Mouse (Mus musculus): ENCODE measurements around the gene Derl3. TPM values are rescaled to one million over a fixed set of nuclear protein-coding genes. Genes with fewer than 3 reads are reported as not detected.

The Derl3 gene
- total RNA-seq, 2 experiments from 2014 or later = 1.5 to 3.0 TPM

DNA sequence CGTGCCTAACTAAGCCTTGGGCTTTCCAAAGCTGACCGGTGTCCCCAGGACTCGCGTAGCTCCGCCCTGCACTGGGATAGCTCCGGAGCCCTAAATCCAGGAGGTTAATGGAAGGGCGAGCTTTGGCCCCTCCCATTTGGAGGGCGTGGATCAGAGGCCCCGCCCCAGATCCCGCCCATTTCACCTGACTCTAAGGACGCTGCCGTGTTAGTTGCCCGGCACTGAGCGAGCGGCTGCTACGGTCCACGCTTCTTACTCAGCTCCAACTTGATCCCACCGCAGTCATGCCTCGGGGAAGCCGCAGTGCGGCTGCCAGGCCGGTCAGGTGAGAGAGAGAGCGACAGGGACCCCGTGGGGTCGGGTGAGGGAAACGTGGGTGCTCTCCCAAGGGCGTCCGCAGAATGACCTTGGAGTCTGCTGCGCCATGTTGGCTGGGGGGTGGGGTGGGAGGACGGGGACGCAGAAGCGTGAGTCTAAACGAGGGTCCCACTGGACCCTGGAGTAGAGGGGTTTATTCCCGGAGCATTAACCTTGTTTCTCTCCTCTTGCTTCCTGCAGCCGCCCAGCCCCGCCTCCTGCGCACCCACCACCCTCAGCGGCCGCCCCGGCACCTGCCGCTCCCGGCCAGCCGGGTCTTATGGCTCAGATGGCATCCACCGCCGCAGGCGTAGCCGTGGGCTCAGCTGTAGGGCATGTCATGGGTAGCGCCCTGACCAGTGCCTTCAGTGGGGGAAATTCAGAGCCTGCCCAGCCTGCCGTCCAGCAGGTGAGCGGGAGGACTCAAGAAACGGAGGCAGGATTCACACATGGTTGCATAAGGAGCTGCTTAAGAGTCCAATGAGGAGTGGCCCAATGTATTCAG, 42.7 kb downstream of the Derl3 start, which contains the start of gene Mmp11:
Gene Mmp11 (minus strand): TSS at position 817 of the 862 bp plus-strand sequence.
- intact Hi-C loops (cut with DNase I) = no loop called here
- DNase-seq (ENCODE audit: extremely low spot score in 1 of 2, low spot score in 2 of 2) = peak in 1 of 2 experiments; percentile 72

GRCm38 (mm10) chr10:75936909-75937667, 43.9 kb downstream of the Derl3 start:
- intact Hi-C loops (cut with DNase I) = no loop called here
- DNase-seq (ENCODE audit: extremely low spot score in 1 of 2, low spot score in 2 of 2) = no peak

DNA sequence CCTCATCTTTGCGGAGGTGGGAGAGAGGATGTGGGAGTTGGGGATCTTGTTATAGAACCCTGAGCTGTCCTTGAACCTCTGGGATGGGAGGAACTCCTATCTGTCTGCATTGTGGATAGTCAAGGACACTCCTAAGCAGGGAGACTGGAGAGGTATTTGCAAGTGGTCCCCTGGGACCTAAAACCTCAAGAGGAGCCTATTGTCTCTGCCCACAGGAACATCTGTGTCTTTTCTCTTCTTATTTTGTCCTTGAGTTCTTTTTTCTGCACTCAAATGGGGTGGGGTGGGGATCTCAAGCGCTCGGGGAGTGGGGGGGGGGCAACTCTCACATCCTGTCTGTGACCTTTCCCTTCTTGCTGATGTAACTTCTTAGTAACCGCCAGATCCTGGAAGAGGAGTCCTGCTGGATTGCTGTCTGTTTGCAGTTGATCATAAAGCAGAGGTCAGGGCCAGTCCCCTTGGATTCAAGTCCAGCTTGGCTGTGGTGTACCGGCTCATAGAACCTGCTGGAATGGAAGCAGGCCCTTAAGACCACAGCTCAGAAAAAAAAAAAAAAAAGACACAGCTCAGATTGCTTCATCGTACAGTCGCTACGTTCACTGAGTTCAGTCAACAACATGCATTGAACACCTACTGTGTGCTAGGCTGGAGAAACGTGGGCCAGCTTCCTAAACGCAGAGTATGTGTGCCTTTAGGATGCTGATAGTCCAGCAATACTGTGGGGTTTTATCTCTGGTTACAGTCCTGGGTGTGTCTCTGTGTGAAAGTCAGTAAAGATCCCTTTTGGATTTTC, 44.8 kb downstream of the Derl3 start:
- DNase-seq (ENCODE audit: extremely low spot score in 1 of 2, low spot score in 2 of 2) = no peak
- intact Hi-C loops (cut with DNase I) = no loop called here

- intact Hi-C loops (cut with DNase I) = no loop called here
- DNase-seq (ENCODE audit: extremely low spot score in 1 of 2, low spot score in 2 of 2) = no peak
Measured at GRCm38 (mm10) chr10:75939481-75940234, 46.4 kb downstream of the Derl3 start.

- intact Hi-C loops (cut with DNase I) = no loop called here
- no peak for DNase-seq (ENCODE audit: extremely low spot score in 1 of 2, low spot score in 2 of 2)
Measured at GRCm38 (mm10) chr10:75940520-75940919, 47.3 kb downstream of the Derl3 start, which contains the start of gene Gm867. Gene Gm867, minus strand, starts transcription at chr10:75940672.

- DNase-seq (ENCODE audit: extremely low spot score in 1 of 2, low spot score in 2 of 2) = no peak
- intact Hi-C loops (cut with DNase I) = no loop called here
Measured at GRCm38 (mm10) chr10:75941042-75941824, 48.0 kb downstream of the Derl3 start.

- intact Hi-C loops (cut with DNase I) = no loop called here
- DNase-seq (ENCODE audit: extremely low spot score in 1 of 2, low spot score in 2 of 2) = no peak
Measured at GRCm38 (mm10) chr10:75942736-75943477, 49.7 kb downstream of the Derl3 start, which contains the start of gene Vpreb3. Gene Vpreb3, plus strand, starts transcription at chr10:75943057.

DNA sequence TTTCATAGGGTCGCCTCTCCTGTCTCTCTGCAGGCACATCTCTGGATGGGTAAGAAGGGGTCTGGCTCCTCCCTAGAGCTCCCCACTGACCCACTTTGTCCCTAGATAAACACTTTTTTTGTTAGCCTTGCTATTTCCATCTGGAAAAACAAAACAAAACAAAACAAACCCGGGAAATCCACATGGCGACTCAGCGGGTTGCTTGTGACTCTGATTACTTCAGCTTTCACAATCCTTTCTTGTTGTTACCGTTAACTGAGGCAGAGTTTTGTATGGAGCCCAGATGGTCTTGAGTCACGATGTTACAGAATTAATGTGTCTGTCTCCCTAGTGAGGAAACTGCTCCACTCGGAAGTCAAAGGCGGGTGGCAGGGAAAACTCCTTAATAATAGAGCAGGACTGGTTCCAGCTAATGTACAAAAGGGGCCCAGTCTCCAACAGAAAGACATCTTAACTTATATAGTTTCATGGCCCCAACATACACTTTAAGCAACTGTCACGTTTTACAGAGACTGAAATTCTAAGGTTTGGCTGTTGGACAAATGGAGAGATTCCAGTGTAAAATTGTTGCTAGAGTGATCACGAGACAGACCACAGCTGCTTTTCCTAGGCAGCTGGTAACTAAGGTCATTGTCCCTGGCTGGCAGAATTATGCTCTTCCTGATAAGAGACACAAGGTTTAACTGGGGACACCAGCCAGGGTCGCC, 51.0 kb downstream of the Derl3 start:
- intact Hi-C loops (cut with DNase I) = no loop called here

GRCm38 (mm10) chr10:75945213-75945612, 52.0 kb downstream of the Derl3 start:
- DNase-seq (ENCODE audit: extremely low spot score in 1 of 2, low spot score in 2 of 2) = peak in 1 of 2 experiments; percentile 10
- intact Hi-C loops (cut with DNase I) = no loop called here

More for the DNA sequence above, 51.0 kb downstream of the Derl3 start:
- peak in 1 of 2 experiments; percentile 69 for DNase-seq (ENCODE audit: extremely low spot score in 1 of 2, low spot score in 2 of 2)

Other genes starting within 250 kb of the Derl3 start
- 1 to 10 TPM; 3.5 to 3.8 TPM for gene Susd2, start 249.4 kb upstream of the Derl3 start, total RNA-seq (2021)
- gene Cabin1, start 129.1 kb upstream of the Derl3 start, total RNA-seq (2021) = 10 to 100 TPM; 83.7 to 84.3 TPM
- 10 to 100 TPM; 34.4 to 39.3 TPM for gene Ddt, start 120.0 kb upstream of the Derl3 start, total RNA-seq (2021)
- not detected for gene Gm20441, start 112.5 kb upstream of the Derl3 start, total RNA-seq (2021)
- under 1 TPM; 0.61 to 0.71 TPM for gene Gstt3, start 112.0 kb upstream of the Derl3 start, total RNA-seq (2021)
- gene Gstt1, start 94.8 kb upstream of the Derl3 start, total RNA-seq (2021) = 1 to 10 TPM; 3.8 TPM
- not detected for gene Gstt4, start 70.9 kb upstream of the Derl3 start, total RNA-seq (2021)
- 1 to 10 TPM; 3.5 to 4.6 TPM for gene Gstt2, start 56.0 kb upstream of the Derl3 start, total RNA-seq (2021)
- 100 to 1,000 TPM; 771 to 828 TPM for gene Mif, start 33.2 kb upstream of the Derl3 start, total RNA-seq (2021)
- gene Smarcb1, start 28.2 kb downstream of the Derl3 start, total RNA-seq (2021) = 10 to 100 TPM; 92.6 to 100.0 TPM
- 100 to 1,000 TPM; 155 to 181 TPM for gene Chchd10, start 39.7 kb downstream of the Derl3 start, total RNA-seq (2021)
- gene Mmp11, start 43.1 kb downstream of the Derl3 start, total RNA-seq (2021) = 1 to 10 TPM; 2.5 to 2.6 TPM
- under 1 TPM in 1 of 2 experiments, not detected in 1; 0.49 TPM for gene Gm867, start 47.3 kb downstream of the Derl3 start, total RNA-seq (2021)
- gene Vpreb3, start 49.6 kb downstream of the Derl3 start, total RNA-seq (2021) = not detected
- gene Gm5134, start 61.1 kb downstream of the Derl3 start, total RNA-seq (2021) = under 1 TPM in 1 of 2 experiments, not detected in 1; 0.16 TPM
- gene Zfp280b, start 139.2 kb downstream of the Derl3 start, total RNA-seq (2021) = 1 to 10 TPM; 7.9 to 9.2 TPM
- gene Slc5a4b, start 217.5 kb downstream of the Derl3 start, total RNA-seq (2021) = not detected

All from left cerebral cortex, postnatal 10 days (tissue).